Mouse (Mus musculus) CD4-positive, CD25-positive, alpha-beta regulatory T cell, adult 4 months (primary cell): ENCODE data around the gene Myo1b. TPM values are rescaled to one million over a fixed set of nuclear protein-coding genes. Genes with fewer than 3 reads are reported as not detected.

Experiments used
- ATAC-seq: one replicate; pipeline ENCODE4 v1.8.0; 2017
- polyA plus RNA-seq, 2 experiments: library from polyadenylated mRNA; unstranded; fragments of 100-300 nt; shearing (Covaris generic); gene quantifications; one replicate each; pipeline ENCODE4 v1.2.1; 2017

The Myo1b gene
- polyA plus RNA-seq, 2 experiments from 2014 or later = 0.23 to 1.1 TPM

DNA sequence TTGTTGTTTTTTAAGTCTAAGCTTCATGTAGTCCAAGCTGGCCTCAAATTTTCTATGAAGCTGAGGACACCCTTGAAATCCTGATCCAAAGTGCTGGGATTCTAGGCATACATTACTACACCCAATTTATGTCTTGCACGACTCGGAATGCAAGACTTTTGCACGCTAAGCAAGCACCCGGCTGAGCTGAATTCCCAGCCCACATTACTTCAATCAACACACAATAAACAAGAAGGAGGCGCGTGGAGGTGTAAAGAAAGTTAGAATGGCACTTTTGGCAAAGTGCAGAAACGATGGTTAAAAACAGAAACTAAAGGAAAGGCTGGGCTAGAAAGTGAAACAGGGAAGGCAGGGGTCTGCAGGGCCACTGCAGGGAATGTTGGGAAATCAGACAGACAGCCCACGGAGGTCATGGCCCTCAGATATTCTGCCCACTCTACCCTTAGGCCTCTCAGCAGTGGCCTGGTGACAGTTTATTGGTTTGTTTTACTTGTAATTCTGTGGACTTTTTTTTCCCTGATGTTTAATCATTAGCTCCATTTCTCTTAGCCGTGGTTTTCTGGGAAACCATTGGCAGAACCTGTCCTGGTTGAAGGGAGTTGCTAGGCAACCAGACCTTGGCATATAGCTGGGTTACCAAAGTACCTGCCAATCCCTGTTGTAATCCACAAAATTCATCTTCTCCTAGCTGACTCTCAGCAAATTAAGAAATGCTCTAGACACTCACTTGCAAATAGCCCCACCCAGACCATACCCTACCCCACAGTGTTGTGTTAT, 195.8 kb downstream of the Myo1b start:
- no peak for ATAC-seq

DNA sequence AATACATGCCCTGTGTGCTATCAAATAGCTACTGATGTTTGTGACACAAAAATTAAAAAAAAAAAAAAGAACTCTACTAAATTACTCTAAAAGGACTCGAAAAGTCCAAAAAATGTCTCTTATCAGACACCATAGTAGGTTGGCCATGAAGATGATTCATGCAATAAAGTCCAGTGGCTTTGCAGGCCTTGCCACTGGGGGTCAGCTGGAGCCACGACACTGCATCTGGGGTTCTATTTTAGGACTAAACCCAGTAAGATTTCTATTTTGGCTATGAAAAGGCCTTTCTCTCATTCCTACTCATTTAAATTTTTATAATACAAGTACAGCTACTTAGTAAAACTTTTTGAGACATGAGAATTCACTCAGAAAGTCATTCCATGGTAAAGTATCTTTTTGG, 205.0 kb downstream of the Myo1b start:
- ATAC-seq = no peak

DNA sequence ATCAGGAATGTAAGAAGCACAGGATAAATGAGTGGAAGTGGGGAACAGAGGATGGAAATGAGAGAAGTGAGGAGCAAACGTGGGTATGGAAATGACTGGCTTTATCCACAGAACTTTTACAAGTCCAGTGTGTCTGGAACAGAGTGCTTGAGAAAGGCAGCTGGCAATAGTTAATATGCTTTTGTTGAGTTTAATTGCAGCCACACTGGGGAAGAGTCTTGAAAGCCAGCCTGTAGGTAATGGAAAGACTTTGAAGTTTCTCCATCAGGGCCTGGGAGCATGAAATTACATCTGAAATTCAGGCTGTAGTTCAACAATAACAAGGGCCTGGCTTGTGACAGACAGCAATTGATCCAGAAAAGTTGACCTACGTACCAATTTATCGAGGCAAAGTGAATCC, 209.8 kb downstream of the Myo1b start:
- ATAC-seq = no peak

DNA sequence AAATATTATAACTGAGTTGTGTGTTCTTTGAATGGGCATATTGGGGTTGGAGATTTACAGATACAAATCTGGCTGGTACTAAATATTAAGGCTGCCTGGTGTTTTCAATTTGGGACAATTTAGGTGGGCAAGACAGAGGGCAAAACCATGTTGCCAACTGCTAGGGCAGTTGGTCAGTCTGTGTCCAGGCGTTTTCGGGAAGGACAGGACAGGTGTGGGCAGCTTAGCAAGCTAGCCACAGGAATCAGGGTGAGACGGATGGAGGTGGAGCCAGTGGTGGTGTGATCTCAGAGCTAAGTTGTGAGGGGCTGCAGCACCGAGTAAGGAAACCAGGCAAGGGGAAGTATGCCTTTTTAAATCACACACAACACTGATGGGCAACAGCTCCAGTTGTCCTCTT, 211.3 kb downstream of the Myo1b start:
- no peak for ATAC-seq

Other genes starting within 250 kb of the Myo1b start
- 100 to 1,000 TPM; 123 to 149 TPM for gene Stat4, start 71.1 kb upstream of the Myo1b start, polyA plus RNA-seq
- gene Stat1, start 203.4 kb upstream of the Myo1b start, polyA plus RNA-seq = 1,000 to 10,000 TPM in 1 of 2 experiments, 100 to 1,000 TPM in 1; 971 to 1,303 TPM